Mouse (Mus musculus) erythroid progenitor cell, adult 5-6 weeks (primary cell): ENCODE measurements around the gene Nlgn1. TPM values are rescaled to one million over a fixed set of nuclear protein-coding genes. Genes with fewer than 3 reads are reported as not detected.

Source experiments
- ATAC-seq: replicated peaks from 2 replicates; pipeline ENCODE4 v1.8.0; 2016; ENCODE audit warnings: moderate number of reproducible peaks, mild to moderate bottlenecking, moderate TSS enrichment, inconsistent platforms; ENCODE audit not compliant: poor library complexity, low FRiP score, severe bottlenecking
- total RNA-seq, 2 experiments: library from RNA; stranded (forward) in 1 of 2; stranded (reverse) in 1 of 2; fragments of 150-400 nt in 1 of 2; fragments of 186-747, 209-891 nt in 1 of 2; gene quantifications; 2 replicates each; pipeline versions ENCODE4 v1.2.3 to v1.2.4; 2015 to 2017; ENCODE audit warnings: low replicate concordance in 2 of 2

The Nlgn1 gene
- total RNA-seq, 2 experiments from 2014 or later = not detected

- ATAC-seq = no peak
Observed at GRCm38 (mm10) chr3:26105528-26105927, 226.7 kb downstream of the Nlgn1 start.

GRCm38 (mm10) chr3:26102271-26102670 is 230.0 kb downstream of the Nlgn1 start:
- no peak for ATAC-seq

- no peak for ATAC-seq
Observed at GRCm38 (mm10) chr3:26095551-26095950, 236.7 kb downstream of the Nlgn1 start.

GRCm38 (mm10) chr3:26069366-26069765 is 262.9 kb downstream of the Nlgn1 start:
- no peak for ATAC-seq

- no peak for ATAC-seq
Observed at GRCm38 (mm10) chr3:26050769-26051168, 281.5 kb downstream of the Nlgn1 start.

- no peak for ATAC-seq
Observed at GRCm38 (mm10) chr3:26042966-26043365, 289.3 kb downstream of the Nlgn1 start.

- no peak for ATAC-seq
Observed at GRCm38 (mm10) chr3:26039696-26040095, 292.6 kb downstream of the Nlgn1 start.

- no peak for ATAC-seq
Observed at GRCm38 (mm10) chr3:26026025-26026424, 306.2 kb downstream of the Nlgn1 start.

GRCm38 (mm10) chr3:26023217-26023616 is 309.0 kb downstream of the Nlgn1 start:
- ATAC-seq = no peak

GRCm38 (mm10) chr3:26021632-26022184 is 310.6 kb downstream of the Nlgn1 start:
- ATAC-seq = no peak

- ATAC-seq = no peak
Observed at GRCm38 (mm10) chr3:26011310-26012078, 320.8 kb downstream of the Nlgn1 start.

GRCm38 (mm10) chr3:26002863-26003608 is 329.2 kb downstream of the Nlgn1 start:
- no peak for ATAC-seq

GRCm38 (mm10) chr3:26002367-26002766 is 329.9 kb downstream of the Nlgn1 start:
- no peak for ATAC-seq

GRCm38 (mm10) chr3:25967546-25967945 is 364.7 kb downstream of the Nlgn1 start:
- ATAC-seq = no peak

- ATAC-seq = no peak
Observed at GRCm38 (mm10) chr3:25964237-25964636, 368.0 kb downstream of the Nlgn1 start.

- ATAC-seq = no peak
Observed at GRCm38 (mm10) chr3:25963568-25963967, 368.7 kb downstream of the Nlgn1 start.

- ATAC-seq = no peak
Observed at GRCm38 (mm10) chr3:25916535-25916934, 415.7 kb downstream of the Nlgn1 start.

- no peak for ATAC-seq
Observed at GRCm38 (mm10) chr3:25914365-25915065, 417.7 kb downstream of the Nlgn1 start.

GRCm38 (mm10) chr3:25903140-25903809 is 429.0 kb downstream of the Nlgn1 start:
- no peak for ATAC-seq

- no peak for ATAC-seq
Observed at GRCm38 (mm10) chr3:25897456-25897855, 434.8 kb downstream of the Nlgn1 start.
